Mouse (Mus musculus): Measurements from ENCODE around the gene 4930572O03Rik.
"Not testable (repeated sequence)": the region's sequence is repeated elsewhere in the genome, so short reads cannot be mapped to it uniquely, and the experiment has no call there.

The 4930572O03Rik gene

GRCm38 (mm10) chr5:15656959-15657358, at the start of gene 4930572O03Rik:
4930572O03Rik (minus strand) TSS chr5:15657059.
- DNase-seq, result not testable (repeated sequence)

GRCm38 (mm10) chr5:15702891-15703290, 46.0 kb upstream of the 4930572O03Rik start:
- peak; percentile 16 for DNase-seq

GRCm38 (mm10) chr5:15697719-15698118, 40.9 kb upstream of the 4930572O03Rik start:
- not testable (repeated sequence) for DNase-seq

GRCm38 (mm10) chr5:15691849-15692248, 35.0 kb upstream of the 4930572O03Rik start:
- not testable (repeated sequence) for DNase-seq

GRCm38 (mm10) chr5:15690822-15691221, 34.0 kb upstream of the 4930572O03Rik start:
- not testable (repeated sequence) for DNase-seq

- DNase-seq, result not testable (repeated sequence)
These were observed 32.9 kb upstream of the 4930572O03Rik start for GRCm38 (mm10) chr5:15689659-15690213.

GRCm38 (mm10) chr5:15688874-15689658, 32.2 kb upstream of the 4930572O03Rik start:
- not testable (repeated sequence) for DNase-seq

GRCm38 (mm10) chr5:15681301-15682035, 24.6 kb upstream of the 4930572O03Rik start:
- DNase-seq, result not testable (repeated sequence)

GRCm38 (mm10) chr5:15679980-15680949, 23.4 kb upstream of the 4930572O03Rik start:
- DNase-seq, result not testable (repeated sequence)

- not testable (repeated sequence) for DNase-seq
These were observed 22.0 kb upstream of the 4930572O03Rik start for GRCm38 (mm10) chr5:15678907-15679306.

GRCm38 (mm10) chr5:15677750-15678149, 20.9 kb upstream of the 4930572O03Rik start:
- not testable (repeated sequence) for DNase-seq

GRCm38 (mm10) chr5:15674429-15675244, 17.8 kb upstream of the 4930572O03Rik start:
- not testable (repeated sequence) for DNase-seq

GRCm38 (mm10) chr5:15673989-15674388, 17.1 kb upstream of the 4930572O03Rik start:
- not testable (repeated sequence) for DNase-seq

- not testable (repeated sequence) for DNase-seq
These were observed 13.9 kb upstream of the 4930572O03Rik start for GRCm38 (mm10) chr5:15670789-15671188.

- not testable (repeated sequence) for DNase-seq
These were observed 7.0 kb upstream of the 4930572O03Rik start for GRCm38 (mm10) chr5:15663847-15664246.

- not testable (repeated sequence) for DNase-seq
These were observed 4.5 kb downstream of the 4930572O03Rik start for GRCm38 (mm10) chr5:15652334-15652733.

GRCm38 (mm10) chr5:15645707-15646106, 11.2 kb downstream of the 4930572O03Rik start:
- DNase-seq, result not testable (repeated sequence)

- DNase-seq, result not testable (repeated sequence)
These were observed 19.2 kb downstream of the 4930572O03Rik start for GRCm38 (mm10) chr5:15637637-15638036.

- DNase-seq, result not testable (repeated sequence)
These were observed 26.8 kb downstream of the 4930572O03Rik start for GRCm38 (mm10) chr5:15630068-15630467.

- DNase-seq, result not testable (repeated sequence)
These were observed 28.7 kb downstream of the 4930572O03Rik start for GRCm38 (mm10) chr5:15628136-15628535.

GRCm38 (mm10) chr5:15618764-15619163, 38.1 kb downstream of the 4930572O03Rik start, which contains the start of gene Speer4d:
Speer4d (plus strand) TSS chr5:15619064.
- DNase-seq, result not testable (repeated sequence)
